Mouse (Mus musculus): ENCODE measurements around the gene Golgb1.
"Not testable (repeated sequence)": the region's sequence is repeated elsewhere in the genome, so short reads cannot be mapped to it uniquely, and the experiment has no call there.

The Golgb1 gene

DNA sequence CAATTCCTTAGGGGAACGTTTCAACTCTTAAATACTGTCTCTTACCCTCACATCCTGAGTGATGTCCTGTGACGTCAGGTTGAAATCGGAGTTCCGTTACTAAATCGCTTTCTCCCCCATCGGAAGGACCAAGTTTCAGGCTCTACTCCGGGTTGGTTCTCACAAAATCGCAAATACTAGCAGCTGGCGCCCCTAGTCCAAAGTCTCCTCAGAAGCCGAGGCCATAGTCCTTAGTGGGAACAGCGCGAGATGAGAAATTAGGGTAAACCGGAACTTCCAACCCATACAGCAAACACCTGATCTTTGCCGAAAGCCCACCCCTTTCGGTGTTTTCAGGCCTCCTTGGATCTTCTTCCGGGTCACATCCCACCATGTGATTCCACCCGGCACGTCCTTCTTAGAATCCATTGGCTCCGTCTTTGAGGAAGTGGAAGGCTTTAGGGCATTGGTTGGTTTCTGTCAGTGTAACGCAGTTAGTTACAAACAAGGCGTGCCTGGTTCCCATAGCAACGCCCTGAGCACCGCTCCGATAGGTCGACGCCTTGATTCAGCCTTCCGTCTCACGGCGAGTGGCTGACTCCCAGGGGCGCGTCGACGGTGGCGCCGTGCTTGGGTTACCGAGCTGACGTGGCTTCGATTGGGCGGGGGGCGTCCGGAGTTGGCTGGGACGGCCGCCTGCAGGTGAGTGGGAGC is at the start of gene Golgb1, which contains the start of gene Eaf2:
Golgb1 (plus strand) TSS at position 558 of the 693 bp plus-strand sequence.
Eaf2 (minus strand) TSS at position 421 of the 693 bp plus-strand sequence.
- peak; percentile 98 for DNase-seq

- no peak for DNase-seq
These were observed 47.3 kb upstream of the Golgb1 start for GRCm38 (mm10) chr16:36827611-36828053.

- DNase-seq = peak; percentile 81
These were observed 46.7 kb upstream of the Golgb1 start, which contains the start of gene Iqcb1 for GRCm38 (mm10) chr16:36828054-36828786. Gene Iqcb1, plus strand, starts transcription at chr16:36828385.

GRCm38 (mm10) chr16:36828820-36829219 is 46.1 kb upstream of the Golgb1 start:
- no peak for DNase-seq

DNA sequence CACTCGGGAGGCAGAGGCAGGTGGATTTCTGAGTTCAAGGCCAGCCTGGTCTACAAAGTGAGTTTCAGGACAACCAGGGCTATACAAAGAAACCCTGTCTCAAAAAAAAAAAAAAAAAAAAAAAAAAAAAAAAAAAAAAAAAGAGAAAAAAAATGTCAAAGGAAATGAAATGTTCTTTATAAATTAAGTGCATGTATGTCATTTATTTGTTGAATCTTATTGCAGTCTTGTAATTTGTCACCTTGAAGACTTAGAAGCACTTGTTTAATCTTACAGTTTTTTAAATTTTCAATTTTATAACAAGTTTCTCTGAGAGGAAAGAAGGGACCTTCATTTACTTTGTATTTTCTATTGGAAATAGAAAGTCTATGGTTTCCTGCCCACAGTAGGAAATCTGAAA is 28.0 kb upstream of the Golgb1 start:
- DNase-seq = not testable (repeated sequence)

GRCm38 (mm10) chr16:36851202-36851601 is 23.7 kb upstream of the Golgb1 start:
- no peak for DNase-seq

GRCm38 (mm10) chr16:36863585-36863984 is 11.4 kb upstream of the Golgb1 start:
- no peak for DNase-seq

DNA sequence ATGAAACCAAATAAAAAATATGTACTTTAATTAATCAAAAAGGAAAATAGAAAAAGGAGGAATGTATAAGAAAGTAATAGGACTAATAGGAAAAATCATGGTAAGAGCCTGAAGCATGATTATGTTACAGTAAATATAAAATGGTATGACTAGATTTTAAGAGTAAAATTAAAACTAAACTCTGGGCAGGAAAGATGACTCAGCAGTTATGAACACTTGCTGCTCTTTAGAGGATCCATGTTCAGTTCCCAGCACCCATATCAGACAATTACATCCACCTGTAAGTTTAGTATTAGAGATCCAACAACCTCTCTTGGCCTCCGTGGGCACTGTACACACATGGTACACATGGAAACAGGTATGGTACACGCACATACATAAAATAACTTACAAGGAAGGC is 5.5 kb upstream of the Golgb1 start:
- DNase-seq = no peak

- DNase-seq = no peak
These were observed 424 bp downstream of the Golgb1 start for GRCm38 (mm10) chr16:36875276-36875851.

DNA sequence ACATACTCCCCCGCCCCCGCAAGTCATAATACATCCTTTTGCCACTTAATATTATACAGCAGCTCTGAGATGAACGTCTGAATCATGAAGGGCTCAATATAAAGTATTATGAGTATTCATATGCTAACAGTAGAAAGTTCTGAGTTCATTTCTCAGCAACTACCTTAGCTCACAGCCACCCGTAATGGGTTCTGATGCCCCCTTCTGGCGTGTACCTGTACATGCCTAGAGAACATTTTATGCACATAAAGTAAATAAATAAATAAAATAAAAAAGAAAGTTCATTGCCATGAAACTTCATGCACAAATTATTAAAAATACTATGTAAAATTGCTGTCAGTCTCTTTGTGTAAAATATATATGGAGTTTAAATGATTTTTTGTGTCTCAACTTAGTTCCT is 2.4 kb downstream of the Golgb1 start:
- DNase-seq = peak; percentile 3

GRCm38 (mm10) chr16:36882737-36883343 is 7.9 kb downstream of the Golgb1 start:
- no peak for DNase-seq

- DNase-seq = peak; percentile 46
These were observed 9.9 kb downstream of the Golgb1 start for GRCm38 (mm10) chr16:36884881-36885280.

- DNase-seq = no peak
These were observed 11.0 kb downstream of the Golgb1 start for GRCm38 (mm10) chr16:36885912-36886311.

- no peak for DNase-seq
These were observed 12.6 kb downstream of the Golgb1 start for GRCm38 (mm10) chr16:36887546-36887945.

DNA sequence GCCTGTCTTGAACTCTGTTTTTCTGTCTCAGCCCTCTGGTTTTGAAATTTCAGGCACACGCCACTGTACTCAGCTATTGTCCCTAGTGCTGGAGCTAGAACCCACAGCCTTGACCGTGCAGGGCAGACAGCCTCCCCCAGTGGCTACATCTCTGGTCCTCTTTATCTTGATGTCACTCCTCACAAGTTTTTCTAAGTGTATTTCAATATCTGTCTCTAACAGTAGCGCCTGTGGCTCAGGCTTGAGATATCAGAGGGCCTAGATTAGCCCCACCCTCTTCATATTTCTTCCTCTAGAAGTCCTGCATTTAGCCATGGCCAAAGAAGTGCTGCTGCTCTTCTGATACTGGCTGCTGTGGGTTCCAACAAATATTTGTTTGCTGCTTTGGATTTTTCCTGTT is 15.6 kb downstream of the Golgb1 start:
- no peak for DNase-seq

DNA sequence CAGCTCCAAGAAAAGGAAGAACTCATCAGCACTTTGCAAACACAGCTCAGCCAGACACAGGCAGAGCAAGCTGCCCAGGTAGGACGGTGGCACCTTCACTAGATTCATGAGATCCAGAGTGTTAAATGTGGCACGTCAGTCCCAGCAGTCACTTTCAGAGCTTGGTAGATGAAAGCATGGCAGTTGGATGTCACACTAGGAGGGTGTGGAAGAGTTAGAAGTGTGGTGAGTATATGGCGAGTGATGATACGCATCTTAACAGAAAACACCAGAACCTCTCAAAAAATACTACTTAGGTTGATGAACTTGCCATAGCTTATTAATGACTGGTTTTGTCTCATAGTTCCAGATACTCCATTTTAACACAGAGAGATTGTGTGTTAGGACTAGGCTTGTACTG is 16.5 kb downstream of the Golgb1 start:
- no peak for DNase-seq

GRCm38 (mm10) chr16:36893317-36893716 is 18.4 kb downstream of the Golgb1 start:
- no peak for DNase-seq

- DNase-seq = no peak
These were observed 21.8 kb downstream of the Golgb1 start for GRCm38 (mm10) chr16:36896712-36897111.

DNA sequence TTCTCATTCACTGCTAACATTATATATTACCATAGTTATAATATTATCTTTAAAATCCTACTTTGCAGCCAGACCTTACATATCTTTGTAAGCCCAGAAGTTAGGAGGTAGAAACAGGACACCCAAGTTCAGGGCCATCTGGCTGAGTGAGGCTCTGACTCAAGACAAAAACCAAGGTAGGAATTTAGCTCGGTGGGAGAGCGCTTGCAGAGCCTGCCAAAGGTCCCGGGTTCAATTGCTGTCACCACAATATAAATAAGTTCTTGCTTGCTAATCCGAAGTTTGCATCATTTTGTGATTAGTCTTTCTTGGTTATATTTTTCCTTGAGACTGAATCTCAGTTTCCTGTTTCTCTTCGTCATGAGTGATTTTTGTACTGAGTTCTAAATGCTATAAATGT is 28.2 kb downstream of the Golgb1 start:
- no peak for DNase-seq

DNA sequence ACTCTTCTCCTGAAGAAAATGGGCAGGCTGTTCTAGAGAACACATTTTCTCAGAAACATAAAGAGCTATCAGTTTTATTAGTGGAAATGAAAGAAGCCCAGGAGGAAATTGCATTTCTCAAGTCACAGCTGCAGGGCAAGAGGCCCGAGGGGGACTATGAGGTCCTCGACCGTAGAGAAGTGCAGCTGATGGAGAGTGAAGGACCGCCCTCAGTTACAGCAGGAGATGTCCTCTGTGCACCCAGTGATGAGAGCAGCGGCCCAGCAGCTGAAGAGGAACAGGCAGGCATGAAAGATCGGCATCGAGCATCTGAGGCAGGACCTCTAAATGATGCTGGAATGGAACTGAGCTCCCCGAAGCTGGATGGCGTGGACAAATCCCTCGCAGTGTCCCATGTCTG is 37.0 kb downstream of the Golgb1 start:
- DNase-seq = no peak

GRCm38 (mm10) chr16:36912311-36912710 is 37.4 kb downstream of the Golgb1 start:
- DNase-seq = peak; percentile 51

DNA sequence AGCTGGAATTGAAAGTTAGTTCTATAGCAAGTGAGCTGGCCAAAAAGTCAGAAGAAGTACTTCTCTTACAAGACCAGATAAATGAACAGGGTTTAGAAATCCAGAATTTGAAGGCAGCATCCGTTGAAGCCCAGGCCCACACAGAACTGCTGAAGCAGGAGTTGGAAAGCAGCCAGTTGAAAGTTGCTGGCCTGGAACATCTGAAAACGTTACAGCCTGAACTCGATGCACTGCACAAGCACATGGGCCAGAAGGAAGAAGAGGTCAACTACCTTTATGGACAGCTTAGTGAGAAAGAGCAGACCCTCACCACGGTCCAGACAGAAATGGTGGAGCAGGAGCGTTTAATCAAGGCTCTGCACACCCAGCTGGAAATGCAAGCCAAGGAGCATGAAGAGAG is 39.3 kb downstream of the Golgb1 start:
- DNase-seq = no peak

DNA sequence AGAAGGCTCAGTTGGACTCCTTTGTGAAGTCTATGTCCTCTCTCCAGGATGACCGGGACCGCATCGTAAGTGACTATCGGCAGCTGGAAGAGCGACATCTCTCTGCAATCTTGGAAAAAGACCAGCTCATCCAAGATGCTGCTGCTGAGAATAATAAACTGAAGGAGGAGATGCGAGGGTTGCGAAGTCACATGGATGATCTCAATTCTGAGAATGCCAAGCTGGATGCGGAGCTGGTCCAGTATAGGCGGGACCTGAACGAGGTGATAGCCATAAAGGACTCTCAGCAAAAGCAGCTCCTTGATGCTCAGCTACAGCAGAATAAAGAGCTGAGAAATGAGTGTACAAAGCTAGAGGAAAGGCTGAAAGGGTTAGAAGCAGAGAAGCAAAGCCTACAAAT is 43.6 kb downstream of the Golgb1 start:
- no peak for DNase-seq
